Mouse (Mus musculus) heart, adult 9 months (tissue): ENCODE measurements around the gene Gm17720.
A peak's percentile ranks its signal among the peaks of the same experiment; 100 is the strongest.

Experiments
- DNase-seq, 2 experiments: peaks; one replicate each; pipeline ENCODE4 v3.0.0; 2022; ENCODE audit warnings: low spot score in 2 of 2

The Gm17720 gene

GRCm38 (mm10) chr8:110102653-110103052 is at the start of gene Gm17720:
Gene Gm17720, minus strand, starts transcription at chr8:110102753.
- DNase-seq: no peak

GRCm38 (mm10) chr8:110145538-110145937 is 43.0 kb upstream of the Gm17720 start:
- DNase-seq: peak in 1 of 2 experiments; percentile 10

GRCm38 (mm10) chr8:110140770-110141169 is 38.2 kb upstream of the Gm17720 start:
- DNase-seq: no peak

GRCm38 (mm10) chr8:110140156-110140555 is 37.6 kb upstream of the Gm17720 start:
- no peak for DNase-seq

GRCm38 (mm10) chr8:110135515-110135914 is 33.0 kb upstream of the Gm17720 start:
- no peak for DNase-seq

GRCm38 (mm10) chr8:110134236-110134635 is 31.7 kb upstream of the Gm17720 start:
- DNase-seq: no peak

- DNase-seq: peak in 1 of 2 experiments; percentile 30
Observed at GRCm38 (mm10) chr8:110130537-110130936, 28.0 kb upstream of the Gm17720 start.

- DNase-seq: no peak
Observed at GRCm38 (mm10) chr8:110119715-110120114, 17.2 kb upstream of the Gm17720 start.

- DNase-seq: no peak
Observed at GRCm38 (mm10) chr8:110101676-110102075, 877 bp downstream of the Gm17720 start.

GRCm38 (mm10) chr8:110100907-110101306 is 1.6 kb downstream of the Gm17720 start, which contains the start of gene Gm21964:
Gene Gm21964, plus strand, starts transcription at chr8:110101207.
- no peak for DNase-seq

- peak in 1 of 2 experiments; percentile 17 for DNase-seq
Observed at GRCm38 (mm10) chr8:110091869-110092268, 10.7 kb downstream of the Gm17720 start.

GRCm38 (mm10) chr8:110082416-110083105 is 20.0 kb downstream of the Gm17720 start:
- DNase-seq: no peak

- peak; percentile 17 to 35 for DNase-seq
Observed at GRCm38 (mm10) chr8:110079282-110080221, 23.0 kb downstream of the Gm17720 start, which contains the start of gene Zfp612. Gene Zfp612, plus strand, starts transcription at chr8:110079746.

- DNase-seq: no peak
Observed at GRCm38 (mm10) chr8:110074496-110074895, 28.1 kb downstream of the Gm17720 start.

- peak in 1 of 2 experiments; percentile 14 for DNase-seq
Observed at GRCm38 (mm10) chr8:110071600-110071999, 31.0 kb downstream of the Gm17720 start.

- no peak for DNase-seq
Observed at GRCm38 (mm10) chr8:110069706-110070105, 32.8 kb downstream of the Gm17720 start.

- DNase-seq: no peak
Observed at GRCm38 (mm10) chr8:110065676-110066075, 36.9 kb downstream of the Gm17720 start.

- no peak for DNase-seq
Observed at GRCm38 (mm10) chr8:110064606-110065365, 37.8 kb downstream of the Gm17720 start.

- DNase-seq: no peak
Observed at GRCm38 (mm10) chr8:110064161-110064560, 38.4 kb downstream of the Gm17720 start.

GRCm38 (mm10) chr8:110058207-110058606 is 44.3 kb downstream of the Gm17720 start:
- DNase-seq: no peak

- no peak for DNase-seq
Observed at GRCm38 (mm10) chr8:110051208-110051607, 51.3 kb downstream of the Gm17720 start.

GRCm38 (mm10) chr8:110040509-110040908 is 62.0 kb downstream of the Gm17720 start:
- no peak for DNase-seq
